Mouse (Mus musculus) frontal cortex, adult (tissue): Measurements from ENCODE around the gene Gzme.
"Not testable (repeated sequence)": the region's sequence is repeated elsewhere in the genome, so short reads cannot be mapped to it uniquely, and the experiment has no call there.

Source experiments
- ATAC-seq: cut with Nextera tagmentation; 2 replicates; pipeline ENCODE4 v1.9.2; 2017; ENCODE audit warnings: mild to moderate bottlenecking, moderate library complexity, mixed read lengths; ENCODE audit not compliant: low TSS enrichment

Gene Gzme

GRCm38 (mm10) chr14:56120525-56120924 is at the start of gene Gzme:
TSS of gene Gzme (minus strand) at chr14:56120625.
- ATAC-seq, result no peak

- ATAC-seq, result peak; percentile 97
Measured at GRCm38 (mm10) chr14:56168009-56168408, 47.6 kb upstream of the Gzme start.

- no peak for ATAC-seq
Measured at GRCm38 (mm10) chr14:56162109-56162508, 41.7 kb upstream of the Gzme start.

- not testable (repeated sequence) for ATAC-seq
Measured at GRCm38 (mm10) chr14:56159479-56159878, 39.1 kb upstream of the Gzme start, which contains the start of gene Gzmg. TSS of gene Gzmg (minus strand) at chr14:56159579.

GRCm38 (mm10) chr14:56155340-56155739 is 34.9 kb upstream of the Gzme start:
- no peak for ATAC-seq

- ATAC-seq, result not testable (repeated sequence)
Measured at GRCm38 (mm10) chr14:56133675-56134074, 13.2 kb upstream of the Gzme start.

GRCm38 (mm10) chr14:56132508-56132907 is 12.1 kb upstream of the Gzme start, which contains the start of gene Gzmd:
TSS of gene Gzmd (minus strand) at chr14:56132608.
- ATAC-seq, result not testable (repeated sequence)

GRCm38 (mm10) chr14:56128341-56128740 is 7.9 kb upstream of the Gzme start:
- no peak for ATAC-seq

GRCm38 (mm10) chr14:56123516-56123915 is 3.1 kb upstream of the Gzme start:
- no peak for ATAC-seq

GRCm38 (mm10) chr14:56115531-56116310 is 4.7 kb downstream of the Gzme start:
- ATAC-seq, result not testable (repeated sequence)

GRCm38 (mm10) chr14:56105447-56106180 is 14.8 kb downstream of the Gzme start:
- no peak for ATAC-seq

- ATAC-seq, result no peak
Measured at GRCm38 (mm10) chr14:56105016-56105415, 15.4 kb downstream of the Gzme start.

GRCm38 (mm10) chr14:56103452-56103851 is 17.0 kb downstream of the Gzme start:
- ATAC-seq, result no peak

GRCm38 (mm10) chr14:56102386-56102785 is 18.0 kb downstream of the Gzme start, which contains the start of gene Ctsg:
TSS of gene Ctsg (minus strand) at chr14:56102574.
- ATAC-seq, result no peak

- ATAC-seq, result no peak
Measured at GRCm38 (mm10) chr14:56098940-56099339, 21.5 kb downstream of the Gzme start.

GRCm38 (mm10) chr14:56097597-56097996 is 22.8 kb downstream of the Gzme start:
- ATAC-seq, result no peak

GRCm38 (mm10) chr14:56093353-56093752 is 27.1 kb downstream of the Gzme start:
- ATAC-seq, result no peak

- no peak for ATAC-seq
Measured at GRCm38 (mm10) chr14:56086711-56087110, 33.7 kb downstream of the Gzme start.

GRCm38 (mm10) chr14:56085167-56085566 is 35.3 kb downstream of the Gzme start, which contains the start of gene Mcpt8:
TSS of gene Mcpt8 (minus strand) at chr14:56085273.
- no peak for ATAC-seq

GRCm38 (mm10) chr14:56082016-56082415 is 38.4 kb downstream of the Gzme start:
- no peak for ATAC-seq
